Mouse (Mus musculus) embryonic fibroblast, embryonic 13.5 days (primary cell): Measurements from ENCODE around the gene Eng.

Source experiments
- CTCF ChIP-seq: IDR thresholded peaks from 2 replicates; pipeline ENCODE4 v1.5.1; 2011; ENCODE audit warnings: mild to moderate bottlenecking, control low read depth, low read length, moderate library complexity, borderline replicate concordance; ENCODE audit not compliant: insufficient read depth
- POLR2A ChIP-seq: IDR thresholded peaks from 2 replicates; pipeline ENCODE4 v1.6.1; 2011; ENCODE audit warnings: low read depth, mild to moderate bottlenecking, control low read depth, low read length, moderate library complexity

- TF ChIP-seq POLR2A (no peak), CTCF (no peak)
These were observed 12.5 kb downstream of the Eng start for GRCm38 (mm10) chr2:32658873-32659272.
